Mouse (Mus musculus) adipocyte (in vitro differentiated cells): ENCODE measurements around the gene Sult5a1.

Experiments used
- DNase-seq: peaks from one replicate; pipeline ENCODE4 v3.0.0-alpha.2; 2016; ENCODE audit warnings: low spot score

The Sult5a1 gene

GRCm38 (mm10) chr8:123101735-123102685 is 56.1 kb downstream of the Sult5a1 start, which contains the start of gene Rpl13:
Rpl13 (plus strand) TSS chr8:123102350.
- peak; percentile 95 for DNase-seq

DNA sequence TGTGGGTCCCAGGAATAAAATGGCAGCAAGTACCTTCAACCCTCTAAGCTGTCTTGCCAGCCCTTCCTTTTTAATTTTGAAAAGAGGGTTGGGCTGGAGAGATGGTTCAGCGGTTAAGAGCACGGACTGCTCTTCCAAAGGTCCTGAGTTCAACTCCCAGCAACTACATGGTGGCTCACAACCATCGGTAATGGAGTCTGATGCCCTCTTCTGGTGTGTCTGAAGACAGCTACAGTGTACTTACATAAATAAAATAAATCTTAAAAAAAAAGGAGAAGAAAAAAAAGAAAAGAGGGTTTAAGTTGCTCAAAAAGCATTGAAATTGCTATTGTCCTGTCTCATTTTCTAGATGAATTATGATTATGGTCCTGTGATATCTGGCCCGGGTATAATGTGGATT is 56.9 kb downstream of the Sult5a1 start:
- no peak for DNase-seq

DNA sequence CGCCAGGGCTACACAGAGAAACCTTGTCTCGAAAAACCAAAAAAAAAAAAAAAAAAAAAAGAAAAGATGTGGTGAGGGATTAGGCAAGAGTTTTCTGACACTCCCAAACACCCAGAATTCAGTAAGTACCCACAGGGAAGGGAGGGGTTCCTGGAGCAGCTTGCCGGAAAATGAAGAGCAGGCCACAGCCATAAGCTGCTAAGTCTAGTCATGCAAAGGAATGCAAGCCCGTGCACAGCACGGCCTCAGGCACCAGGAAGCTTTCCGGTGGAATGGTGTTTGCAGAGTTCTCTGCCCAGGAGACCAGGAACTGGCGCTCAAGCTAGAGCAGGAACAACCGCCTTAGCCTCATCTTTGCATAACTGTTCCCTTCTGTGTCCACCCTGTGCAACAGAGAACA is 57.8 kb downstream of the Sult5a1 start:
- peak; percentile 55 for DNase-seq

DNA sequence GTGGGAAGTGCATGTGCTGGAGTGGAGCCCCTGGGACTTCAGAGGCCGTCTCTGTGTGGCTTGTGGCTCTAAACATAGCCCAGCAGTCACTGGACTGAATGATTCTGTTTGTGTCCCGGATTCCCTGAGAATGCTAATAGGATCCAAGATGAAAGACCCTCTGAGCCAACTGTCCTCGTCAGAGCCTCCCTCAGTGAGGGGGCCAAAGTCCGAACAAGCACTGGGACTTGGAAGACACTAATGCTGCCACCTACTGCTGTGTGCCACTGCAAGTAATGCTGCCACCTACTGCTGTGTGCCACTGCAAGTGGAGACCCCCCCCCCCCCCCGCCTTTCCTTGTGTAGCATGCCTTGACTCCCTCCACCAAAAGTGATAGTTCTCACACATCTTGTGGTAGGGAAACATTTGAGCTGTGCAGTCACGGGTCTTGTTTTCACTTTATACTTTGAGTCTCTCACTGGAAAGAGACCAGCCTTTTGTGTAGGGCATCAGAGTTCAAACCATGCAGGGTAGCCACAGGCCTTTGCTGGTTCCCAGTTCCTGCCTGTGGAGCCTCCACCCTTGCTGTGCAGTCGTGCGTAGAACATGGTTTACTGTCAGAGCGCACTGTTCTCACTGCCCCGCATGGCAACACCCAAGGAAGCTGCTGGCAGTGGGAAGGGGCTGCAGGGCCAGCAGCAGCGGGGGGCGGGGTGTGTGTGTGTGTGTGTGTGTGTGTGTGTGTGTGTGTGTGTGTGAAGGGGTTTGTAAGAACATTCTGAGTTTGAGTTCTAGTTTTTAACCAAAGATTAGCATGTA is 60.1 kb downstream of the Sult5a1 start:
- DNase-seq, result no peak

DNA sequence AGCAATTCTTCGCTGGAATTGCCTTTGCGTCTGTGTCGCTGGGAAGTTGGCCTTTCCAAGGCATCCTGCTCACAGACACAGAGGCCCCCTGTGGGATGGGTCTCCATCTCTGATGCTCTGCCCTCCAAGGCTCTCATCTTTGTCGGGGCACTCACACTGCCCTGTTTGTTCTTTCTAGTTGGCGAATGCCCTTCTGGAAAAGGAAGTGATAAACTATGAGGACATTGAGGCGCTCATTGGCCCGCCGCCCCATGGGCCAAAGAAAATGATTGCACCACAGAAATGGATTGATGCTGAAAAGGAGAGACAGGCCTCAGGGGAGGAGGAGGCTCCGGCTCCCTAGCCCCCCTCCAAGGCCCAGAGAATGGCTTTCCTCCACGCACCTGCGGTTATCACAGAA is 60.9 kb downstream of the Sult5a1 start:
- DNase-seq, result no peak
